Mouse (Mus musculus): Measurements from ENCODE around the gene Gsn.

DNA sequence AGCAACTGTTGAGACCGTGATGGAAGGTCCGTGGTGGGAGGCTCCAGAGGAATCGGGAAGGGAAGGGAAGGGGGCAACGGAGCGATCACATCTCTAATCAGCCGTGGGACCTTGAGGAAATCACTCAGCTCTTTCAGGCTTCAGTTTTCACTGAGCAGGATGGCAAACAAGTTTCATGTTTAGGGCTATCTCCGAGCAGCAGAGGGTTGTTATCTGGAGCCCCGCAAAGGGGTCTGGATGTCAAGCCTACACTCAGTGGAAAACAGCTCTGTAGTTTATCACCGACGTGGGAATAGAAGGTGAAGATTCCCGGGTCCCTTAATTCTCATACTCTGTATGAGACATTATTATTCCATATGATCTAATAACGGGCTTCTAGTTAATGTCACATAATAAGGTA, 62.2 kb downstream of the Gsn start:
- TF ChIP-seq CTCF (IDR thresholded peaks at IDR 0.05; ENCODE audit: low read depth) (no peak), EP300 (IDR thresholded peaks at IDR 0.05; ENCODE audit: low read depth) (peak; percentile 85)

Data from liver, postnatal 0 days (tissue).